Mouse (Mus musculus): Measurements from ENCODE around the gene Rgcc.

- TF ChIP-seq CTCF (conservative IDR thresholded peaks at IDR 0.05; ENCODE audit: low read length) (no peak), NANOG (IDR thresholded peaks at IDR 0.05; ENCODE audit: borderline replicate concordance, low read length) (no peak)
Observed at GRCm38 (mm10) chr14:79346384-79346783, 44.9 kb upstream of the Rgcc start.
